Comparison of ENCODE assay signal across 8 mouse cellular contexts in the genomic region with DNA sequence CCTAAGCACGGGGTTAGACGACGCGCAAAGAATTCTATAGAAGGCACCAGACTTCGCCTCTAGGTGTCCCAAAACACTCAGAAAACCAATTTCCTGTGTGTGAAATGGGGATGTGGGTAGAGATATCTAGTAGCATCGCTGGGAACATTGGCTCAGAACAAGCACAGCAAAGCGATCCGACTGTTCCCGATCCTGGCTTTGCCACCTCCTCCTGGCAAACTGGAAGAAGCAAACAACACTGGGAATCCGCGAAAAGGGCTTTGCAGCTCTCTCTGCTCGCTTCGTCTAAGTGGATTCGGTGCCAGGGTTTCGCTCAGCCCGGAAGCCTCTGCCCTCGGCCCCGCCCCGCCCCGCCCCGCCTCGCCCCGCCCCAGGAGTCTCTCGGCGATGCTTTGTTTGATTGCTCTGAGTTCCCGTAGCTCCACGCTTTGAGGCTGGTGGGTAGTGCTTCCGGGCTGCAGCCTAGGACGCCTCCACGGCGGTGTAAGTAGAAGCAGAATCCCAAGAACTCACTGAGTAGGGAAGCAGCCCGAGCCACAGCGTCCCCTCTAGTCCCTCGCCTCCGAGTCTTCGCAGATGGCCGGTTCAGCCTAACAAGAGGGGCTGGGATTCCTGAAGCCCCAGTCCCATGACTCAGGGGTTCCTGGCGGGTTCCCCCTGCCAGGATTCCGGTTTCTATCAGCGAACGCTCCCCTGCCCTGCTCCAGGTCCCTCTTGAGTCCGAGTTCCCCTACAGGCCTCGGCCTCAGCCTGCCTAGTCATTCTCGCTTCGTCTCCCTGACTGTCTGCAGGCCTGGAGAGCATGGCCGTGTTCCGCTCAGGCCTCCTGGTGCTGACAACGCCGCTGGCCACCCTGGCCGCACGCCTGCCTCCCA. TPM values are rescaled to one million over a fixed set of nuclear protein-coding genes. Genes with fewer than 3 reads are reported as not detected.
A peak's percentile ranks its signal among the peaks of the same experiment; 100 is the strongest.
DNase-seq lines count a peak whose midpoint lies in the region; ATAC-seq lines count a peak whose summit lies in the region.

A gene (plus strand): TSS at position 358 of the 875 bp plus-strand sequence.

- no peaks in the 10 kb centered on the region for H3K9me3 ChIP-seq in hindbrain, embryonic 15.5 days

- ATAC-seq in hindbrain, embryonic 15.5 days (ENCODE audit: low FRiP score, low read depth): peak; percentile 90

- DNase-seq in T-cell, adult 2 months (ENCODE audit: low spot score): peak; percentile 83
- DNase-seq in cerebellum, postnatal 25 days: peak; percentile 90 to 93
- peak; percentile 88 to 92 for DNase-seq in frontal cortex, postnatal 36 days (ENCODE audit: low spot score in 2 of 2)
- DNase-seq in left cerebral cortex, adult 11 months (ENCODE audit: low spot score): peak; percentile 79
- DNase-seq in lung, postnatal 4 days: peak; percentile 89 to 92
- peak; percentile 88 for DNase-seq in retina, postnatal 7 days (ENCODE audit: low read depth, low spot score)
- DNase-seq in urinary bladder, postnatal 14 days (ENCODE audit: low spot score): peak; percentile 84

- H3K27ac ChIP-seq in hindbrain, embryonic 15.5 days (replicated peaks): peak within 1 kb of the TSS; percentile 92

- under 1% methylated on average over 51 of the region's 51 CpGs for WGBS in hindbrain, embryonic 15.5 days

- peak within 1 kb of the TSS; percentile 78 for H3K9ac ChIP-seq in hindbrain, embryonic 15.5 days

- peak within 1 kb of the TSS; percentile 62 for H3K4me3 ChIP-seq in hindbrain, embryonic 15.5 days

- peaks cover 35% of the 10 kb centered on the region for H3K27me3 ChIP-seq in hindbrain, embryonic 15.5 days

- H3K36me3 ChIP-seq in hindbrain, embryonic 15.5 days: no peaks in the 10 kb centered on the region

- peaks cover 45% of the 10 kb centered on the region for H3K4me1 ChIP-seq in hindbrain, embryonic 15.5 days (replicated peaks)

- H3K4me2 ChIP-seq in hindbrain, embryonic 15.5 days: peak within 1 kb of the TSS; percentile 97

RNA-seq across cellular contexts. Expression of the gene that starts here (rescaled TPM):
- 40.6 and 42.4 TPM in 2 replicates for polyA plus RNA-seq in hindbrain, embryonic 15.5 days (2015; fragmentation: Nextera tagmentation; extraction: Ambion mirVana)

Comparison
In these comparisons a context has a peak if more than half of its experiments do, and no peak if none do; other contexts are left out.
1. Peak in every context shown above with its lines: DNase-seq, ATAC-seq, H3K4me3 ChIP-seq and H3K27ac ChIP-seq.